Mouse (Mus musculus) ES-Bruce4 (cell line): ENCODE data around the gene Cemip.

Experiments
- CTCF ChIP-seq: IDR thresholded peaks from one replicate; pipeline ENCODE4 v1.8.1; 2011; ENCODE audit warnings: low read depth, low read length
- EP300 ChIP-seq: IDR thresholded peaks from 2 replicates; pipeline ENCODE4 v1.6.1; 2011; ENCODE audit warnings: low read depth, low read length; ENCODE audit not compliant: insufficient read depth
- POLR2A ChIP-seq: IDR thresholded peaks from one replicate; pipeline ENCODE4 v1.8.1; 2011; ENCODE audit warnings: low read length; ENCODE audit not compliant: insufficient read depth

DNA sequence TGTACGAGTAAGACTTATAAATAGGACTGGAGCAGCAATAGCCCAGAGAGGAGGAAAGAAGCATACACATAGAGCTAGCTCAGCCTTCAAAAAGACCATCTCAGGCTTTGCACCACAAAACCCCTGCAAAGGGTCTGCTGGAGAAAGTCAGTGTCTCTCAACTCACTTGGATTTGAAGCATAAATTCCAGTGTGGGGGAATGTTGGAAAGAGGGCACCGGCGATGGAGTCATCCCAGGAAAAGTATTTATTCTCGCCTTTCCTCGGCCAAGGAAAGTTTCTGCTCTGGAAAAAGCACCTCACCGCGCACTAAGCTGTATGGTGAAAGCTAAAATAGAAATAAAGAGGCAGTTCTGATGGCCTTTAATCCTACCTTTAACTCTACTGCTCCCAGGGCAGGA lies 32.4 kb downstream of the Cemip start:
- TF ChIP-seq CTCF (no peak), POLR2A (no peak), EP300 (no peak)
